Mouse (Mus musculus) right cerebral cortex, postnatal 14 days (tissue): ENCODE measurements around the gene Herc2.
"Not testable (repeated sequence)": the region's sequence is repeated elsewhere in the genome, so short reads cannot be mapped to it uniquely, and the experiment has no call there.

ENCODE experiments used
- DNase-seq: peaks from one replicate; pipeline ENCODE4 v3.0.0; 2022

Gene Herc2

GRCm38 (mm10) chr7:56049831-56050321 is at the start of gene Herc2:
Herc2 (plus strand) TSS chr7:56050196.
- peak; percentile 100 for DNase-seq

GRCm38 (mm10) chr7:56010318-56011017 is 39.5 kb upstream of the Herc2 start:
- DNase-seq, result no peak

- no peak for DNase-seq
Observed at GRCm38 (mm10) chr7:56011018-56011333, 39.0 kb upstream of the Herc2 start.

GRCm38 (mm10) chr7:56013261-56014001 is 36.6 kb upstream of the Herc2 start:
- no peak for DNase-seq

GRCm38 (mm10) chr7:56014002-56014702 is 35.8 kb upstream of the Herc2 start:
- DNase-seq, result not testable (repeated sequence)

- no peak for DNase-seq
Observed at GRCm38 (mm10) chr7:56015172-56015571, 34.8 kb upstream of the Herc2 start.

- no peak for DNase-seq
Observed at GRCm38 (mm10) chr7:56015837-56016236, 34.2 kb upstream of the Herc2 start.

GRCm38 (mm10) chr7:56017761-56018160 is 32.2 kb upstream of the Herc2 start:
- no peak for DNase-seq

GRCm38 (mm10) chr7:56018446-56018971 is 31.5 kb upstream of the Herc2 start:
- no peak for DNase-seq

- peak; percentile 64 for DNase-seq
Observed at GRCm38 (mm10) chr7:56018972-56019929, 30.7 kb upstream of the Herc2 start.

GRCm38 (mm10) chr7:56019930-56020253 is 30.1 kb upstream of the Herc2 start, which contains the start of gene Nipa1:
Nipa1 (minus strand) TSS chr7:56019954.
- no peak for DNase-seq

- DNase-seq, result no peak
Observed at GRCm38 (mm10) chr7:56023586-56023985, 26.4 kb upstream of the Herc2 start.

GRCm38 (mm10) chr7:56042353-56042752 is 7.6 kb upstream of the Herc2 start:
- peak; percentile 89 for DNase-seq

- no peak for DNase-seq
Observed at GRCm38 (mm10) chr7:56043577-56044266, 6.3 kb upstream of the Herc2 start.

- DNase-seq, result no peak
Observed at GRCm38 (mm10) chr7:56044267-56044629, 5.7 kb upstream of the Herc2 start.

- no peak for DNase-seq
Observed at GRCm38 (mm10) chr7:56047178-56047577, 2.8 kb upstream of the Herc2 start.

GRCm38 (mm10) chr7:56050487-56050911 is 503 bp downstream of the Herc2 start:
- peak; percentile 22 for DNase-seq

- DNase-seq, result no peak
Observed at GRCm38 (mm10) chr7:56052996-56053395, 3.0 kb downstream of the Herc2 start.

- DNase-seq, result no peak
Observed at GRCm38 (mm10) chr7:56055338-56055737, 5.3 kb downstream of the Herc2 start.

- no peak for DNase-seq
Observed at GRCm38 (mm10) chr7:56064876-56065275, 14.9 kb downstream of the Herc2 start.

- no peak for DNase-seq
Observed at GRCm38 (mm10) chr7:56066136-56066535, 16.1 kb downstream of the Herc2 start.

- no peak for DNase-seq
Observed at GRCm38 (mm10) chr7:56066634-56067033, 16.6 kb downstream of the Herc2 start.
